Mouse (Mus musculus) ovary, postnatal 14 days (tissue): ENCODE measurements around the gene Ptcra.
"Not testable (repeated sequence)": the region's sequence is repeated elsewhere in the genome, so short reads cannot be mapped to it uniquely, and the experiment has no call there.

Source experiments
- DNase-seq: peaks from one replicate; pipeline ENCODE4 v3.0.0; 2022; ENCODE audit warnings: low spot score

Ptcra gene

DNA sequence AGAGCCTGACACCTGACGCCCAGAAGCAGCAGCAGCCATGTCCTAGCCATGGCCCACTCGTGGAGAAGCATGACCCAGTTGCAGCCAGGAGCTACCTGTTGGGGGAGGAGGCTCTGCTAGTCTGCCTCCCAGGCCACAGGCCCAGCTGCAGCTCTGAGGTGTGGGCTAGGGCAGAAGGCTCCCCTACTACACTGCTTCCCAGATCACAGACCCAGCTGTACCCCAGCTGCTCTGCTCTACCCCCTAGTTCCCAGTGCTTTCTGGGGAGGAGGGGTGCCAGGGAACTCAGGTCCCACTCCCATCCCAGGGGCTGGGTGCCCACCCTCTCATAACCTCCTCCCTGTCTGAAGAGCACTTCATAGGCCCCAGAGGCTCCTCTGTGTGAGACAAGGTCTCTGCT is at the start of gene Ptcra:
Gene Ptcra (minus strand): TSS at position 169 of the 400 bp plus-strand sequence.
- no peak for DNase-seq

DNA sequence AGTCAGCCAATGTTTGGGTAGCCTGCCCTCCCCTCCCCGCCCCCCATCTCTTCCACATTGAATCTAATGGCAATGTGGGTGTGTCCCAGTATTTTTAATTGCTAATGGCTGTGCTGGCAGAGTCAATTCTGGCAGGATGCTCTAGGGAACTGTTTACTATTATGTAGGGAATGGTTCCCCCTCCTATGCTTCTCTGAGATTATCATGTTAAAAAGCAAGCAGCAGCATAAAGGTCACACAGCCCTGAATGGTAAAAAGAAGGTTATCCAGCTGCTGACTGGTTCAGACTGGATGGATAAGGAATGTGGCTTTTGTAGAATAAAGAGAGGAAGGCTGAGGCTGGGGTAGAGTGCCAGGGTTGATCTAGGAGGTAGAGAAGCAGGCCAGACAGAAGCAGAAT is 48.9 kb upstream of the Ptcra start:
- no peak for DNase-seq

GRCm38 (mm10) chr17:46810672-46811071 is 47.2 kb upstream of the Ptcra start:
- no peak for DNase-seq

- DNase-seq: no peak
Measured at GRCm38 (mm10) chr17:46809131-46809830, 45.8 kb upstream of the Ptcra start.

- DNase-seq: no peak
Measured at GRCm38 (mm10) chr17:46808376-46808775, 44.9 kb upstream of the Ptcra start.

GRCm38 (mm10) chr17:46801761-46802160 is 38.2 kb upstream of the Ptcra start:
- DNase-seq: no peak

- no peak for DNase-seq
Measured at GRCm38 (mm10) chr17:46799680-46800079, 36.2 kb upstream of the Ptcra start.

DNA sequence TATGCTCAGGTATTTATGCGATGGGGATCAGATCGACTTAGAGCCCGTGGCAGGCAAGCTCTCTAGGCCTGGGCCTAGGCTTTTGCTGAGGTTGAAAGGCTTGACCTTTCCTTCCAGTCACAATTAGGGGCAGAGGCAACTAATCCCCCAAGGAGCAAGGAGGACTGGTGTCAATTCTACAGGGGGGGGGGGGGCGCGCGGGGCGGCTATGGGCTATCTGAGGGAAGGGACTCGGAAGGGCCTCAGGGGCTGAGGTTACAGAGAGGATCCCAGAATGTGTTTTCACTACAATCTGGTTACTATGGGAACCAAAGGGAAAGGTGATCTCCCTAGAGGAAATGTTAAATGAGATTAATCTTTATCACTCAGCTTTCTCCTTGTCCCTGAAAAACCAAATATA is 33.9 kb upstream of the Ptcra start:
- DNase-seq: no peak

GRCm38 (mm10) chr17:46796743-46797142 is 33.2 kb upstream of the Ptcra start:
- no peak for DNase-seq

DNA sequence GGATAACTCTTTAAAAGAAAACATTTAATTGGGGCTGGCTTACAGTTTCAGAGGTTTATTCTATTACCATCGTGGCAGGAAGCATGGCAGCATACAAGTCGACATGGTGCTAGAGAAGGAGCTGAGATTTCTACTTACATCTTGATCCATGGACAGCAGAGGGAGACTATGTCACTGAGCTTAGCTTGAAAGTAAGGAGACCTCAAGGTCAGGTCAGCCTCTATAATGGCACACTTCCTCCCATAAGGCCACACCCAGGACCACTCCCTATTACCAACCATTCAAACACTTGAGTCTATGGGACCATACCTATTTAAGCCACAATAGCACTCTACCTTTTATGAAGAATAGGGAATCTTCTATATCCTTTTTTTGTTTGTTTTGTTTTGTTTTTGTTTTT is 29.5 kb upstream of the Ptcra start:
- DNase-seq: no peak

GRCm38 (mm10) chr17:46787974-46788373 is 24.5 kb upstream of the Ptcra start:
- not testable (repeated sequence) for DNase-seq

GRCm38 (mm10) chr17:46786952-46787351 is 23.4 kb upstream of the Ptcra start:
- DNase-seq: no peak

- DNase-seq: no peak
Measured at GRCm38 (mm10) chr17:46783222-46783565, 19.7 kb upstream of the Ptcra start.

DNA sequence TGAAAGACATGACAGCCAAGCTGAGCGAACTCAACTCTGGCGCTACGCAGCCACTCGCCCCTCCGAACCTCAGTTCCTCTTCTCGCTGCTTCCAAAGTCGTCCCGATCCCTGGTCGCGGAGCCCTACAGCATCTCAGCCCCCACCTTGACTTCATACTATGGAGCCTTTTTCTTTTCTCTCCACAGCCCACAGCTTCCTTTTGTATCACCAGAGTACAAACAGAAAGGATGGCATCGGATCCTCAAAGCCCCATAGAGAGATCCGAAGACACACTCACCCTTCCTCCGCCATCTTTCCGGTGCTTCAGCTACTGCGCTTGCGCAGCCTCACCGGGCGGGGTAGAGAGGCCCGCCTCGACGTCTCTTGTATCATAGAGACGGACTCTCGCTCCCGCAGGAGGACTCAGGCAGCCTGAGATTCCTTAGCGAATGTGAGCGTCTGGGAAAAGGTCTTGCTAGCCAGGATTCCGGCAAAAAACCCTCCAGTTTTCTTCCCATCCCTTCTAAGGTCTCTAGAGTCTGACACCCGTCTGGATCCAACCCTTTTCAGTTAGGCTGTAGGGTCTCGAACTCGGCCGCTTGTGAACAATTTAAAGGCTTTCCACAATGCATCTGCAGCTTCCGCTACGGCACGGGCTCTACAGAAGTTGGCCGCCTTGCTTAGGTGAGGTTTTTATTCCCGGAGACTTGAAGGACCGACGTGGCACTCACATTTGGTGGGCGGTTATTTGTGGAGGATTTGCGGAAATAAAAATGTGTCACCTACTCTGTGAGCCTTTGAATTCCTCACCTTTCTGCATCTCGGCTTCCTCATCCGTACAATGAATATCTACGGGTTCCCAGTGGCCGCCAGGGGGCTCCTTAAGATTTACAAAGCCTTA is 19.1 kb upstream of the Ptcra start, which contains the start of gene Rpl7l1:
Gene Rpl7l1 (minus strand): TSS at position 332 of the 881 bp plus-strand sequence.
- DNase-seq: peak; percentile 89

GRCm38 (mm10) chr17:46781876-46782275 is 18.4 kb upstream of the Ptcra start:
- no peak for DNase-seq

GRCm38 (mm10) chr17:46776087-46776486 is 12.6 kb upstream of the Ptcra start:
- DNase-seq: no peak

- DNase-seq: no peak
Measured at GRCm38 (mm10) chr17:46775070-46775469, 11.6 kb upstream of the Ptcra start.

DNA sequence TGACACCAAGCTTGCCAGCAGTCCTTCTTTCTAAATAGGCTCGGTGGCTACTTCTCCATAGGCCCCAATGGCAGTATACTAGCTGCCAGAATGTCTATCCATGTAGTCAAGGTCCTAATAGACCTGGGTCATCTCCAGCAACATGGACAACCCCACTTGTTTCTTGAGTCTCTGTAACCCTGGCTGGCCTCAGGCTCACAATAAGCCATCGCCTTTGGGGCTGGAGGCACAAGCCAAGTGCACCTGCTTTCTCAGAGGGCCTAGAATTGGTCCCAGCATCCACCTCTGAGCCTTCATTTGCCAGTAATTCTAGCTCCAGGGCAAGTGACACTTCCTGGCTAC is 10.6 kb upstream of the Ptcra start:
- no peak for DNase-seq

DNA sequence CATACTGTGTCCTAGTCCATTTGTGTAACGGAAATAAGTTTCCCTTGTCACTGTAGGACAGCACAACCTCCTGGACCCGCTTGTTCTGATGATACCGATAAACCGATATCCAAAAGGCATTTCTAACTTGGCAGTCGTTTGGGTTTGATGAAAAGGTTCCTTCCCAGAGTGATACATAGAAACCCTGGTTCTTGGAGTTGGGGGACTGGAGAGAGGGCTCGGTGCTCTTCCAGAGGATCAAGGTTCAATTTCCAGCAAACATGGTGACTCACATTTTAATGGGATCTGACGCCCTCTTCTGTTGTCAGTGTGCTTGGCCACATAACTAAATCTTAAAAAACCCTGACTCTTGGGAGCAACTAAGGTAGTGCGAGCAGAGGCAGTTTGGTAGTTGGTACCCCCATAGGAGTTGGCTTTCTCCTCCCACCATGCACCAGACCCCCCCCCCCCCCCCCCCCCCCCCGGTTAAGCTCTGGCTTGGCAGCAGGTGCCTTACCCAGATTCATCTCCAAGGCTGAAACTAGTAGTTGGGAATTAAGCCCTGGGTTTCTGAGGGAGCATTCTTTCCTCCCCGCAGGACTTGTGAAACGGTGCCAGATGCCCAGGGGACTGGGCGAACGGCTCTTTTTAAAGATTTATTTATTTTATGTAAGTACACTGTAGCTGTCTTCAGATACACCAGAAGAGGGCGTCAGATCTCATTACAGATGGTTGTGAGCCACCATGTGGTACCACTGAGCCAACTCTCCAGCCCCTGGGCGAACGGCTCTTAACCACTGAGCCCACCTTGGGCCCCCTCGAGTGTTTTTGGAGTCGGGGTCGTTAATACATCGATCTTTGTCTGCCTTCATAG is 10.0 kb upstream of the Ptcra start:
- DNase-seq: no peak

DNA sequence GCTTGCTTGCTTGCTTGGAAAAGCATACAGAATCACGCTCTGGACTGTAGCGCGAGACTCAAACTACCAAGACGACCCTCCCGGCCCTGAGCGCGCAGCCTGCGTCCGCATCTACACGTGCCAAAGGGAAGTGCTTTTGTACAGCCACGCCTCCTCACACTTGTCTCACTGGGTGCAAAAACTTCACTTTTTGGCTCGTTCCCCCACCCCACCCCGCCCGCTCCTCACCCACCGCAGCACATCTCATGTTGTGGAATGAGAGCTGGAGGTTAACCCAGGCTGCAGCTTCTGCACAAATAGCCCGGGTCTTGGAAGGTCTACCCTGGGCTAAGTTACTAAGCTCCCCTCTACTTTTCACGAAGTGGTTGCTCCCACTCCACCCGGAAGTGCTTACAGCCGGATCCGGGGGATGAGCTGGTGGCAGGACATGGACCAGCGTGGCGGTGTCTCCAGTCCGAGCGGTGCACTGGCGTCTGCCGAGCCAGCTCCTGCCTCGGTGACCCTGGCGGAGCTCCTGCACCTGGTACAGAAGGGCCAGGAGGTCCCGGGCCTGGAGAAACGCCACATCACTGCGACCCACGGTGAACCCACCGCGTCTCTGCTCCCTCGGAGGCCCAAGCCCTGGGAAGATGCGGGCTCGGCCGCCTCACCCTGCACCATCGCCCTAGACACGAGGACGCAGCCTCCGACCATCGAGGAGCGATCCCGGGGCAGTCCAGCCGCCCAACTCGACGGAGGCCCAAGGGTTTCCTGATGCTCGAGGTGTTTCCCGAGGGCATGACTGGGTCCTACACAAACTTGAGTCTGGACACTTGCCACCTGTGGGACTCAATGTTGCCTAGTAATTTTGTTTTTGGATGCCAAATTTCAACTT is 9.1 kb upstream of the Ptcra start, which contains the start of gene 2310039H08Rik:
Gene 2310039H08Rik (plus strand): TSS at position 232 of the 874 bp plus-strand sequence.
- peak; percentile 73 for DNase-seq

DNA sequence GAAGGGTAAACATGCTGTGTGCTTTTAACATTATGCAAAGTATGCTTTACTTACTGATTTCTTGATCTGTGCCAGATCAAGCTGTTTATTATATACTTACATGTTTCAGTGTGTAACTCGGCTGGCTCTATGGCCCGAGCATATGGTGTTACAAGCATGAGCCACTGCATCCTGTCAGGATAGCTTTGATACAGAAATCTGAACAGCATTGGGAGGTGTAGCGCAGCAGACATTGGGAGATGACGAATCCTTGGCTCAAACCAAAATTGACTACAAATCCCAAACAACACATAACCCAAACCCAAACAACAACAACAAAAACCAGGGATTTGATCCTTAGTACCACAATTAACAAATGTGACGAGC is 8.5 kb upstream of the Ptcra start:
- no peak for DNase-seq
